Mouse (Mus musculus) kidney, embryonic 16.5 days (tissue): ENCODE measurements around the gene Ttll10. TPM values are rescaled to one million over a fixed set of nuclear protein-coding genes. Genes with fewer than 3 reads are reported as not detected.
A peak's percentile ranks its signal among the peaks of the same experiment; 100 is the strongest.

Experiments used
- ATAC-seq: fragments of 200-750 bp; cut with Nextera tagmentation; 2 replicates; pipeline ENCODE4 v1.8.0; 2017; ENCODE audit warnings: moderate TSS enrichment; ENCODE audit not compliant: low FRiP score, low TSS enrichment
- H3K27ac ChIP-seq: fragments of 300-500 bp; sonication (generic); 2 replicates; pipeline ENCODE4 v1.5.1; 2014; ENCODE audit warnings: low read length
- H3K27me3 ChIP-seq: fragments of 300-500 bp; sonication (generic); 2 replicates; pipeline ENCODE4 v1.6.1; 2014; ENCODE audit warnings: low read length, control low read depth, mixed read lengths; ENCODE audit not compliant: insufficient read depth
- H3K36me3 ChIP-seq: fragments of 300-500 bp; sonication (generic); 2 replicates; pipeline ENCODE4 v1.6.1; 2014; ENCODE audit warnings: low read length, control low read depth, mixed read lengths; ENCODE audit not compliant: insufficient read depth
- H3K4me1 ChIP-seq: fragments of 300-500 bp; sonication (generic); 2 replicates; pipeline ENCODE4 v1.6.1; 2014; ENCODE audit warnings: low read length, control low read depth, mixed read lengths; ENCODE audit not compliant: insufficient read depth
- H3K4me2 ChIP-seq: fragments of 300-500 bp; sonication (generic); replicated peaks from 2 replicates; pipeline ENCODE4 v1.6.1; 2014; ENCODE audit warnings: low read depth, low read length
- H3K4me3 ChIP-seq: fragments of 300-500 bp; sonication (generic); 2 replicates; pipeline ENCODE4 v1.5.1; 2014; ENCODE audit warnings: mild to moderate bottlenecking, low read length
- H3K9ac ChIP-seq: fragments of 300-500 bp; sonication (generic); replicated peaks from 2 replicates; pipeline ENCODE4 v1.6.1; 2014; ENCODE audit warnings: low read length
- H3K9me3 ChIP-seq: fragments of 300-500 bp; sonication (generic); 2 replicates; pipeline ENCODE4 v1.6.1; 2016; ENCODE audit warnings: low read length, control low read depth
- WGBS: fragments of 180-500 bp; shearing (Covaris S2); extraction: QIAGEN DNeasy Blood & Tissue Kit; methylation state at CpG from one replicate; pipeline ENCODE4 v1.1.7; 2014; 5-methylcytosine and 5-hydroxymethylcytosine counted together
- polyA plus RNA-seq: library from polyadenylated mRNA; unstranded; fragments of >200 nt; fragmentation: Nextera tagmentation; extraction: Ambion mirVana; gene quantifications from 2 replicates; pipeline ENCODE4 v1.2.1, GENCODE M21; 2015

The Ttll10 gene
- polyA plus RNA-seq, 1 experiment from 2014 or later, result 7.4 TPM

DNA sequence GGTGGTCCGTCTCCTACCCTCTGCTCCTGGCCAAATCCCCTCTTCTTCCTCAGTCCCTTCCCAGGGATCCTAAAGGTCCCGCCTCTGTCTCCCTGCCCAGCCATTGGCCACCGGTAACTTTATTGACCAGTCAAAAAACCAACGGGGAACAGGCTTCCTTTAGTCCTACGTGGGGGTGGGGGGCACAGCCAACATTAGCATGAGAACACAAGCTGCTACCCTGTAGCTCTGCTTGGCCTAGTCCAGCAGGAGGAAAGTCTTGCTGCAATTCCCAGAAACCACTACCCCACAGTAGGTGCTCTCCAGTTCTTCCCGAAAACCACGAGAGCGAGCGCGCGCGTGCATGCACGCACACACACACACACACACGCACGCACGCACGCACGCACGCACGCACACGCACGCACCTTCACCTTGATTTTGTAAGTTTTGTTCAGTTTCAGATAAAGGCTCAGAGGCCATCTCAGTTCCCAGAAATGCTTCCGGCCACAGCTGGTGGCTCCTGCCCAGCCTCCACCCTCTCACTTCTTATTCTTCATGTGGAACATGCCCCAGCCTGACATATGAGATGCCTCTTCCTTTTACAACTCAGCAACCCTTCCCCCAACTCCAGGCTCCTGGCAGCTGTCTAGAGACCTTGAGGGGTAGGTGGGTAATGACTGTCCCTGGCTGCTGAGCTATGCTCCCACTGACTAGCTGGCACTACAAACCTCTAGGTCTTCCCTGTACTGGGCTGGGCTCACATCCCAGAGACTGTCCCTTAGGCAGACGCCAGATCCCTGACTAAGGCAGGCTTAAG lies 27.4 kb downstream of the Ttll10 start:
- peaks cover 8% of the 10 kb centered on the region; the same call in 1 of the 2 replicates for H3K27me3 ChIP-seq
- peak overlapping the region; percentile 72 for H3K4me2 ChIP-seq
- H3K4me3 ChIP-seq, result peak overlapping the region; percentile 67
- peak overlapping the region; percentile 96 for H3K27ac ChIP-seq
- no peaks in the 10 kb centered on the region for H3K9me3 ChIP-seq
- ATAC-seq, result peak; percentile 88
- H3K36me3 ChIP-seq, result peaks cover 19% of the 10 kb centered on the region
- WGBS, result under 1% methylated on average over 24 of the region's 24 CpGs
- H3K9ac ChIP-seq, result peak overlapping the region; percentile 70
- H3K4me1 ChIP-seq, result peaks cover 34% of the 10 kb centered on the region

DNA sequence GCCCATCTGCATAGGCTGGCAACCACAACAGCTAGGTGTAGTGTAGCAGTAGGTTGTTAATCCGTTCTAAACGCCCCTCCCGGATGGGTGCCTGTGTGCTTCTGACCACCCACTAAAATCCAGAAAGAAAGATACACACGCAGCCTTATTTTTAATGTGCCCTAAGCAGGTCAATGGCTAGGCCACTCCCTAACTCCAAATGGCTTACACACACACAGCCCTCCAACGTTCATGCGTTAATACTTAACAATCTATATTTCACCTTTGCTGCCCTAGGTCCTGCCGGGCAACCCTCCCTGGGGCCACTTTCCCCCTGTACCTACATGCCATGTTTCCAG lies 28.0 kb downstream of the Ttll10 start:
- Histone ChIP-seq H3K4me1 (peaks cover 36% of the 10 kb centered on the region), H3K4me3 (peak overlapping the region; percentile 67), H3K36me3 (peaks cover 19% of the 10 kb centered on the region), H3K27me3 (peaks cover 8% of the 10 kb centered on the region; the same call in 1 of the 2 replicates), H3K4me2 (peak overlapping the region; percentile 72), H3K9me3 (no peaks in the 10 kb centered on the region), H3K27ac (peak overlapping the region; percentile 96), H3K9ac (peak overlapping the region; percentile 70)
- peak; percentile 27 for ATAC-seq
- 4% methylated on average over 7 of the region's 7 CpGs for WGBS

- peaks cover 3% of the 10 kb centered on the region; the same call in 1 of the 2 replicates for H3K27me3 ChIP-seq
- 61% methylated on average over 9 of the region's 9 CpGs for WGBS
- peak overlapping the region; percentile 72 for H3K4me2 ChIP-seq
- H3K36me3 ChIP-seq, result peaks cover 19% of the 10 kb centered on the region
- H3K4me1 ChIP-seq, result peaks cover 37% of the 10 kb centered on the region
- peak overlapping the region; percentile 67 for H3K4me3 ChIP-seq
- no peaks in the 10 kb centered on the region for H3K9me3 ChIP-seq
- H3K27ac ChIP-seq, result peak overlapping the region; percentile 96
- ATAC-seq, result no peak
- peak overlapping the region; percentile 70 for H3K9ac ChIP-seq
These were observed 28.5 kb downstream of the Ttll10 start for GRCm38 (mm10) chr4:156030651-156031118.

- Histone ChIP-seq H3K27me3 (no peaks in the 10 kb centered on the region), H3K27ac (no peak overlapping the region), H3K36me3 (peaks cover 19% of the 10 kb centered on the region), H3K4me2 (no peak overlapping the region), H3K9me3 (no peaks in the 10 kb centered on the region), H3K4me3 (no peak overlapping the region), H3K9ac (no peak overlapping the region), H3K4me1 (peaks cover 32% of the 10 kb centered on the region)
- 92% methylated on average over 7 of the region's 7 CpGs for WGBS
- no peak for ATAC-seq
These were observed 30.6 kb downstream of the Ttll10 start for GRCm38 (mm10) chr4:156028580-156028979.

DNA sequence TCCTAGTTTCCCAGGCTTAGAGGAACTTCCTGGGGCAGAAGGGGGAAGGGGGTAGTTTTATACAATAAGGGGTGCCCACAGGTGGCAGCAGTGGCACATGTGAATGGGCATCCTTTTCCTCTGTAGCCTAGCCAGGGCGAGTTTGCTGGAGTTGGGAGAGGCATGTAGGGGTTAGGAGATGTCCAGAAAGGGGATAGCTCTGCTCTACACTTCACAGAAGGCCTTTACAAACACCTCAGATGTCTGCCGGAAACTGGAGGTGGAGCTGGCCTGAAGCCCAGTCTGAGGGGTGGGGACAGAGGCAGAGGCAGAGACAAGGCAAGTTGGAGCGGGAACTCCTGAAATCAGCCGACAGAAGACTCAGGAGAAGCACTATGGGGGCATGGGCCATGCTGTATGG lies 33.2 kb downstream of the Ttll10 start, which contains the start of gene Tnfrsf18:
Gene Tnfrsf18 (plus strand): TSS at position 152 of the 400 bp plus-strand sequence.
- 44% methylated on average over 4 of the region's 4 CpGs for WGBS
- Histone ChIP-seq H3K27me3 (no peaks in the 10 kb centered on the region), H3K4me3 (no peak within 1 kb of the TSS), H3K9me3 (no peaks in the 10 kb centered on the region), H3K36me3 (peaks cover 19% of the 10 kb centered on the region), H3K27ac (no peak within 1 kb of the TSS; the same call in 1 of the 2 replicates), H3K9ac (peak within 1 kb of the TSS; percentile 44; the same call in 1 of the 2 replicates), H3K4me1 (peaks cover 16% of the 10 kb centered on the region), H3K4me2 (no peak within 1 kb of the TSS)
- ATAC-seq, result peak; percentile 49; the same call in 1 of the 2 replicates

DNA sequence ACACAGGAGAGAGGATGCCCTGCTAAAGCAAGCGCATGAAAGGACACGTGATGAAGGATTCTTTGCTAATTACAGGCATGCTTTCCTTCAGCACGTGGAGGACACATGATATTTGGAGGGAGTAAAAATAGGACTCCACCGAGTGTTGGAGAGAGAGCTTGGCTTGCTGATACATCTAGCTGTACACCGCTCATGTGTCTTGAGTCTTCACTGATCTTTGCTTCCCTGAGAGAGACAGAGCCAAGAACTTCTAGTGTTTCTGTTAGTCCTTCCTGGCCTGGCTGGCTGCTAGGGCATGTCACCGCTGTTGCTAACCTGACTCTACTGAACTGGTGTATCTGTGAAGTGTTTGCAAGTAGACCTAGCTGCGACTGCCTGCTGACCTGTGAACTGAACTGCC lies 35.0 kb downstream of the Ttll10 start:
- 90% methylated on average over 7 of the region's 7 CpGs for WGBS
- Histone ChIP-seq H3K9ac (no peak overlapping the region), H3K4me1 (peaks cover 7% of the 10 kb centered on the region; the same call in 1 of the 2 replicates), H3K36me3 (peaks cover 17% of the 10 kb centered on the region), H3K9me3 (no peaks in the 10 kb centered on the region), H3K4me2 (no peak overlapping the region), H3K27me3 (no peaks in the 10 kb centered on the region), H3K27ac (no peak overlapping the region), H3K4me3 (no peak overlapping the region)
- no peak for ATAC-seq

DNA sequence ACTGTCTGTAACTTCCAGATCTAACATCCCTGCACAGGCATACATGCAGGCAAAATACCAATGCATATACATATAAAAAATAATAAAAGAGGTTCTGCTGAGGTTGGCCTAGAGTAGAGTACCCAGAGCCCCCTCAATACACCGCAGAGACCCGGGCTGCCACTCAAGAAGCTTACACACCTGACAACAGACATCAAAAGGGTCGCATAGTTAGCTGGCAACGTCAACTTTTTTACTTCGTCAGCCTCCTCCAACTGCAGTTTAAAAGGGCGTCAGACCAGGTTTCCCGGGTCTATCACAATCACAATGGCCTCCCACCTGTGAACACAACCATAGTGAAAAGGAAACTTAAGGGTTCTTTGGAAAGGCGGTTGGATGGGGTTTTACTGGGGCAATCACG lies 35.7 kb downstream of the Ttll10 start:
- no peaks in the 10 kb centered on the region for H3K9me3 ChIP-seq
- H3K27ac ChIP-seq, result no peak overlapping the region
- no peaks in the 10 kb centered on the region for H3K27me3 ChIP-seq
- WGBS, result 86% methylated on average over 9 of the region's 9 CpGs
- H3K4me3 ChIP-seq, result no peak overlapping the region
- peaks cover 16% of the 10 kb centered on the region; the same call in 1 of the 2 replicates for H3K36me3 ChIP-seq
- H3K4me1 ChIP-seq, result peaks cover 7% of the 10 kb centered on the region; the same call in 1 of the 2 replicates
- no peak overlapping the region for H3K4me2 ChIP-seq
- H3K9ac ChIP-seq, result no peak overlapping the region
- no peak for ATAC-seq

DNA sequence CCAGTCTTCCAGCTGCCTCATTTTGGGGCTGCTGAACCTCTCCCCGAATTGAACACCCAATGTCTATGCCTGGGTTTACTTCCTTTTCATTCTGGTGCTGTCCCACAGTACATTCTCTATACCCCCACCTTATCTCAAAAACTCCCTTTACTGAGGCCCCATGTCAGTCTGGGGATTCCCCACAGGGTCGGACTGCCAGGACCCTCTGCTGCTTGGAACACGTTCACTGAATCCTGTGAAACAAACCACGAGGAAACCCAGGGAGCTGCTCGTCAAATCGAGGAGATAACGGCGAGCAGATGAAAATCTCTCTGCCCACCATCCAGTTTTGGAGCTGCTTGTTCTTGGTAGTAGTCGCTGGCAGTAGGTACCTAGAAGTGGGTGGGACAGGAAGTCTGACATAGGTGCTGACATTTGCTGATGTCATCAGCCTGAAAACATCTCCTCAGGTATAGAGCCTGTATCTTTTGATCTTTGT lies 37.2 kb downstream of the Ttll10 start:
- H3K4me1 ChIP-seq, result peaks cover 7% of the 10 kb centered on the region; the same call in 1 of the 2 replicates
- no peaks in the 10 kb centered on the region for H3K27me3 ChIP-seq
- WGBS, result 72% methylated on average over 9 of the region's 9 CpGs
- no peak for ATAC-seq
- no peak overlapping the region for H3K9ac ChIP-seq
- H3K36me3 ChIP-seq, result 0 out of 2 replicates have a peak, but pooled peaks cover 4% of the 10 kb centered on the region
- H3K4me2 ChIP-seq, result no peak overlapping the region
- H3K27ac ChIP-seq, result no peak overlapping the region
- no peak overlapping the region for H3K4me3 ChIP-seq
- no peaks in the 10 kb centered on the region for H3K9me3 ChIP-seq

DNA sequence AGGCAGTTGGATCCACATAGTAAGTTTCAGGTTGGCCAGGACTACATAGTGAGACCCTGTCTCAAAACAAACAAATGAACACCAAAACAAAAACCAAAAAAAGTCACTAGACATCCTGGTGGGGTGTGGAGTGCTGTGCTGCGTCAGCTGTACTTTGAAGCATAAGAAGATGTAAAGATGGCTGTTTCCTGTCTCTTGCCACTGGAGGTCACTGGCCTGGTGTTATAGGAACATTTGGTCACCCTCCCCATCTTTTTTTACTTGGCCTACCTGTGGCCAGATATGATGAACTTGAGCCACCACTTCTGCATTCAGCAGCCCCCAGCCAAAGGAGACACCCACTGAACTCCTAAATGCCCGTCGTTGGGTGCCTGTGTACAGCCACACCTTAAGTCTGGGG lies 37.8 kb downstream of the Ttll10 start:
- WGBS, result 71% methylated on average over 3 of the region's 3 CpGs
- no peaks in the 10 kb centered on the region for H3K27me3 ChIP-seq
- H3K27ac ChIP-seq, result no peak overlapping the region
- no peak for ATAC-seq
- H3K4me2 ChIP-seq, result no peak overlapping the region
- no peaks in the 10 kb centered on the region for H3K9me3 ChIP-seq
- H3K36me3 ChIP-seq, result 0 out of 2 replicates have a peak, but pooled peaks cover 3% of the 10 kb centered on the region
- H3K4me1 ChIP-seq, result peaks cover 7% of the 10 kb centered on the region; the same call in 1 of the 2 replicates
- H3K9ac ChIP-seq, result no peak overlapping the region
- no peak overlapping the region for H3K4me3 ChIP-seq

DNA sequence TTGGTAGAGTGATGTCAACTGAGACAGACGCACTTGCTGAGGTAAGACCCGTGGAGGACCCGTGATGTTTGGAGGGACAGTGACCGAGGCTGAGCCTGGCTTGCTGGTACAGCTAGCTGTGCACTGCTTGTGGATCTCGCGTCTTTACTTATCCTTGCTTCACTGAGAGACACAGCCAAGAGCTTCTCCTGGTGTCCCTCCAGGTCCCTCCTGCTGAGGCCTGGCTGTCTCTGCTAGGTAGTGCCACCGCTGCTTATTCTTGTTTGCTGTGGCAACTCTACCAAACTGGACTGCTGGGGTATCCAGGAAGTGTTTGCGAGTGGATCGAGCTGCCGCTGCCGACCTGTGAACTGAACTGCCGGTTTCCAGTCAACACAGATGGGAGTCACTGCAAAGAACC lies 39.4 kb downstream of the Ttll10 start:
- Histone ChIP-seq H3K9ac (no peak overlapping the region), H3K4me1 (no peaks in the 10 kb centered on the region), H3K4me3 (no peak overlapping the region), H3K36me3 (0 out of 2 replicates have a peak, but pooled peaks cover 8% of the 10 kb centered on the region), H3K27me3 (no peaks in the 10 kb centered on the region), H3K4me2 (no peak overlapping the region), H3K27ac (no peak overlapping the region), H3K9me3 (no peaks in the 10 kb centered on the region)
- ATAC-seq, result no peak
- WGBS, result 88% methylated on average over 12 of the region's 12 CpGs
